Mouse (Mus musculus) heart, postnatal 0 days (tissue): ENCODE results near the gene Fzd5. TPM values are rescaled to one million over a fixed set of nuclear protein-coding genes. Genes with fewer than 3 reads are reported as not detected.

Experiments
- ATAC-seq: fragments of 200-750 bp; cut with Nextera tagmentation; 2 replicates; pipeline ENCODE4 v1.8.0; 2017; ENCODE audit warnings: low read depth, moderate number of reproducible peaks, moderate library complexity; ENCODE audit not compliant: insufficient read depth
- DNase-seq: peaks from one replicate; pipeline ENCODE4 v3.0.0-alpha.2; 2016; ENCODE audit warnings: low spot score
- H3K27ac ChIP-seq: fragments of 300-500 bp; sonication (generic); 2 replicates; pipeline ENCODE4 v1.5.1; 2014; ENCODE audit warnings: low read depth, mild to moderate bottlenecking
- H3K27me3 ChIP-seq: fragments of 300-500 bp; sonication (generic); 2 replicates; pipeline ENCODE4 v1.6.1; 2014; ENCODE audit warnings: low read length, mixed read lengths; ENCODE audit not compliant: control insufficient read depth, insufficient read depth
- H3K36me3 ChIP-seq: fragments of 300-500 bp; sonication (generic); replicated peaks from 2 replicates; pipeline ENCODE4 v1.6.1; 2014; ENCODE audit warnings: low read length, mixed read lengths; ENCODE audit not compliant: control insufficient read depth, insufficient read depth
- H3K4me1 ChIP-seq: fragments of 300-500 bp; sonication (generic); 2 replicates; pipeline ENCODE4 v1.6.1; 2014; ENCODE audit warnings: antibody characterized with exemption; ENCODE audit not compliant: control insufficient read depth, insufficient read depth
- H3K4me2 ChIP-seq: fragments of 300-500 bp; sonication (generic); 2 replicates; pipeline ENCODE4 v1.6.1; 2014; ENCODE audit warnings: low read depth, mild to moderate bottlenecking, low read length, moderate library complexity
- H3K4me3 ChIP-seq: fragments of 300-500 bp; sonication (generic); 2 replicates; pipeline ENCODE4 v1.5.1; 2014; ENCODE audit warnings: low read depth, low read length
- H3K9ac ChIP-seq: fragments of 300-500 bp; sonication (generic); replicated peaks from 2 replicates; pipeline ENCODE4 v1.6.1; 2014; ENCODE audit warnings: low read depth, low read length, mixed read lengths
- H3K9me3 ChIP-seq: fragments of 300-500 bp; sonication (generic); replicated peaks from 2 replicates; pipeline ENCODE4 v1.6.1; 2016; ENCODE audit warnings: low read length; ENCODE audit not compliant: control insufficient read depth
- CTCF ChIP-seq: IDR thresholded peaks from 2 replicates; pipeline ENCODE4 v1.5.1; 2016; ENCODE audit warnings: antibody characterized with exemption, control low read depth, low read depth
- EP300 ChIP-seq: IDR thresholded peaks from 2 replicates; pipeline ENCODE4 v1.6.1; 2016; ENCODE audit warnings: antibody characterized with exemption, low read depth
- WGBS: fragments of 180-500 bp; shearing (Covaris S2); extraction: QIAGEN DNeasy Blood & Tissue Kit; methylation state at CpG from one replicate; pipeline ENCODE4 v1.1.7; 2014; 5-methylcytosine and 5-hydroxymethylcytosine counted together
- polyA plus RNA-seq: library from polyadenylated mRNA; unstranded; fragments of >200 nt; fragmentation: Nextera tagmentation; extraction: Ambion mirVana; gene quantifications from 2 replicates; pipeline ENCODE4 v1.2.1, GENCODE M21; 2015
- total RNA-seq: library from RNA; depleted of rRNA; stranded (reverse); fragments of >200 nt; gene quantifications from 2 replicates; pipeline ENCODE4 v1.2.3, GENCODE M21; 2014; ENCODE audit warnings: low replicate concordance

Gene Fzd5
- total and polyA plus RNA-seq, 2 experiments from 2014 or later: 1.4 to 6.0 TPM

GRCm38 (mm10) chr1:64690213-64691013, 47.1 kb downstream of the Fzd5 start, which contains the start of gene Ccnyl1:
Gene Ccnyl1 (plus strand): TSS chr1:64690455.
- Histone ChIP-seq H3K9ac (peak within 1 kb of the TSS; percentile 84), H3K27ac (peak within 1 kb of the TSS; percentile 90), H3K9me3 (no peaks in the 10 kb centered on the region), H3K4me1 (peaks cover 11% of the 10 kb centered on the region; the same call in 1 of the 2 replicates), H3K36me3 (no peaks in the 10 kb centered on the region), H3K4me2 (peak within 1 kb of the TSS; percentile 94), H3K4me3 (peak within 1 kb of the TSS; percentile 93), H3K27me3 (no peaks in the 10 kb centered on the region)
- DNase-seq (peak; percentile 98), ATAC-seq (peak; percentile 98)
- TF ChIP-seq CTCF (no peak), EP300 (no peak)
- WGBS: under 1% methylated on average over 58 of the region's 71 CpGs

DNA sequence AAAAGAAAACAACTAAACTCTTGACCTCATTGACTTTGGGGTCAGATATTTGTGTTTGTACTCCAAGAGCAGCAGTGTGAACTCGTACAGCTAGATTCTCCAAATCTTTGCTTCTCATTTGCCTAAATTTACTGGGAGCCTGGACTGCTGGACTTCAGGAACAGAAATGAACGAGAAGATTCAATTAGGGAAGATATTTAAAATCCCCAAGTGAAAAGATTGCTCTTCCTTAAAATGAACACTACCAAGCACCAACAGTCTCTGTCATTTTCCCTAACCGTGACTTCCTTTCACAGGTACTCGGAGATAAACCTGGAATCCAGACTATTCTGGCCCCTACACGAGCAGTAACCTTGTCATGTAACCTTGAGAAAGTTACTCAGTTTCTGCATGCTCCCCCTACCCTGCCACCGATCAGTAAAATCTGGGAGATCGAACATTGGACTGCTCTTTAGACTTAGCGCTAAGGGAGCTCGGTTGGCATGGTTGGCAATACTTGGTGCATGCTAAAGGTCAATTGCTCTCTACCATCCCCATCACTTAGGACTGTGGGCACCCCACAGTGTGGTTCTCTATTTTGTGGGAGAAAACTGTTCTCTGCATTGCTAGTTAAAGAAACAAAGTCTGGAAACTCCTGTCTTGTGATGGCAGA, 47.9 kb downstream of the Fzd5 start:
- Histone ChIP-seq H3K9me3 (no peaks in the 10 kb centered on the region), H3K36me3 (no peaks in the 10 kb centered on the region), H3K27me3 (no peaks in the 10 kb centered on the region), H3K4me3 (peak overlapping the region; percentile 93), H3K4me1 (peaks cover 11% of the 10 kb centered on the region; the same call in 1 of the 2 replicates), H3K9ac (peak overlapping the region; percentile 50), H3K4me2 (peak overlapping the region; percentile 94), H3K27ac (no peak overlapping the region)
- TF ChIP-seq EP300 (no peak), CTCF (no peak)
- 13% methylated on average over 9 of the region's 9 CpGs for WGBS
- ATAC-seq: no peak
- no peak for DNase-seq

DNA sequence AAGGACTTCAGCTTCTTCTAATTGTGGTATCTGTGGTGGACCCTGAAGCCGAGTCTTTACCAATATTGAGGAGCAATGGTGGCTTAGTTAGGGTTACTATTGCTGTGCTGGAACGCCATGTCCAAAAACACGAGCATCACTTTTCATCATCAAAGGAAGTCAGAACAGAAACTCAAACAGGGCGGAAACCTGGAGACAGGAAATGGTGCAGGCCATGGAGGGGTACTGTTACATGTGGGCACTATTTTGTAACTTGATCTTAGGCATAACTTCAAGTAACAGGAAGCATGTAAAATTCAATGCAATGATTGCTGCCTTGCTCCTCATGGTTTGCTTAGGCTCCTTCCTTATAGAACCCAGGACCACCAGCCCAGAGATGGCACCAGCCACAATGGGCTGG, 49.5 kb downstream of the Fzd5 start:
- H3K4me2 ChIP-seq: no peak overlapping the region
- H3K4me3 ChIP-seq: no peak overlapping the region
- ATAC-seq (no peak), DNase-seq (no peak)
- no peak overlapping the region for H3K27ac ChIP-seq
- WGBS: 89% methylated on average over 4 of the region's 4 CpGs
- peaks cover 11% of the 10 kb centered on the region; the same call in 1 of the 2 replicates for H3K4me1 ChIP-seq
- H3K9me3 ChIP-seq: no peaks in the 10 kb centered on the region
- H3K9ac ChIP-seq: no peak overlapping the region
- no peaks in the 10 kb centered on the region for H3K27me3 ChIP-seq
- no peaks in the 10 kb centered on the region for H3K36me3 ChIP-seq
- TF ChIP-seq EP300 (no peak), CTCF (no peak)

DNA sequence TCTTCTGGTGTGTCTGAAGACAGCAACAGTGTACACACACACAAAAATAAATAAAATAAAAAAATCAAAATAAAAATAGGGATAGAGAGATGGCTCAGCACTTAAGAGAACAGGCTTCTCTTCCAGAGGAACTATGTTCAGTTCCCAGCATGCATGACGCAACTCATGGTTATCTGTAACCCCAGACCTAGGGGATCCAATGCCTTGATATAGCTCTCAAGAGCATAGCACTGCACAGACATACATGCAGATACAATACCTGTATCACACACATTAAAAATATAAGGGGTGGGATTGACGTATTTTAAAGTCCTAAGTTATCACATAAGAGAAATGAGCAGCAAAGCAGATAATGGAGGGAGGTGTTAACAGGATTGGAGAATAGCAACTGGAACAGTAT, 53.1 kb downstream of the Fzd5 start:
- DNase-seq (no peak), ATAC-seq (no peak)
- Histone ChIP-seq H3K27me3 (no peaks in the 10 kb centered on the region), H3K36me3 (no peaks in the 10 kb centered on the region), H3K4me2 (no peak overlapping the region), H3K4me1 (peaks cover 3% of the 10 kb centered on the region; the same call in 1 of the 2 replicates), H3K9ac (no peak overlapping the region), H3K27ac (no peak overlapping the region), H3K9me3 (no peaks in the 10 kb centered on the region), H3K4me3 (no peak overlapping the region)
- WGBS: 88% methylated on average over 2 of the region's 2 CpGs
- TF ChIP-seq CTCF (no peak), EP300 (no peak)

- H3K27ac ChIP-seq: no peak overlapping the region
- no peak for DNase-seq
- no peak for ATAC-seq
- no peak overlapping the region for H3K4me3 ChIP-seq
- 90% methylated on average over 3 of the region's 3 CpGs for WGBS
- H3K9ac ChIP-seq: no peak overlapping the region
- H3K9me3 ChIP-seq: no peaks in the 10 kb centered on the region
- no peaks in the 10 kb centered on the region for H3K36me3 ChIP-seq
- TF ChIP-seq EP300 (no peak), CTCF (no peak)
- H3K4me2 ChIP-seq: no peak overlapping the region
- no peaks in the 10 kb centered on the region for H3K27me3 ChIP-seq
- no peaks in the 10 kb centered on the region for H3K4me1 ChIP-seq
Measured at GRCm38 (mm10) chr1:64683039-64683438, 54.5 kb downstream of the Fzd5 start.
